Mouse (Mus musculus): Measurements from ENCODE around the gene Il17f. TPM values are rescaled to one million over a fixed set of nuclear protein-coding genes. Genes with fewer than 3 reads are reported as not detected.
"Not testable (repeated sequence)": the region's sequence is repeated elsewhere in the genome, so short reads cannot be mapped to it uniquely, and the experiment has no call there.

Il17f gene
- total RNA-seq, 2 experiments from 2014 or later: not detected

GRCm38 (mm10) chr1:20787046-20787445 is 3.4 kb downstream of the Il17f start:
- no peak for DNase-seq

GRCm38 (mm10) chr1:20778366-20778765 is 12.1 kb downstream of the Il17f start:
- DNase-seq: no peak

- not testable (repeated sequence) for DNase-seq
Observed at GRCm38 (mm10) chr1:20774026-20774730, 16.2 kb downstream of the Il17f start.

- no peak for DNase-seq
Observed at GRCm38 (mm10) chr1:20766526-20766925, 23.9 kb downstream of the Il17f start.

GRCm38 (mm10) chr1:20761411-20761810 is 29.0 kb downstream of the Il17f start:
- no peak for DNase-seq

GRCm38 (mm10) chr1:20760331-20760730 is 30.1 kb downstream of the Il17f start:
- DNase-seq: no peak

- DNase-seq: peak; percentile 5 to 15
Observed at GRCm38 (mm10) chr1:20759799-20760198, 30.6 kb downstream of the Il17f start.

GRCm38 (mm10) chr1:20757586-20757985 is 32.8 kb downstream of the Il17f start:
- peak; percentile 24 to 50 for DNase-seq

GRCm38 (mm10) chr1:20754439-20754838 is 36.0 kb downstream of the Il17f start:
- no peak for DNase-seq

GRCm38 (mm10) chr1:20740496-20740998 is 49.9 kb downstream of the Il17f start:
- no peak for DNase-seq

GRCm38 (mm10) chr1:20738483-20738882 is 51.9 kb downstream of the Il17f start:
- DNase-seq: no peak

GRCm38 (mm10) chr1:20736572-20736971 is 53.8 kb downstream of the Il17f start:
- no peak for DNase-seq

- no peak for DNase-seq
Observed at GRCm38 (mm10) chr1:20730903-20731302, 59.5 kb downstream of the Il17f start, which contains the start of gene Il17a. TSS of gene Il17a (plus strand) at chr1:20730905.

Other genes with a start within 250 kb of the Il17f start
- gene Pkhd1, start 172.6 kb downstream of the Il17f start, total RNA-seq (2021): under 1 TPM in 1 of 2 experiments, not detected in 1; 0.03 TPM
- gene Il17a, start 59.7 kb downstream of the Il17f start, total RNA-seq (2021): not detected
- gene Mcm3, start 29.7 kb upstream of the Il17f start, total RNA-seq (2021): 10 to 100 TPM; 20.7 to 22.1 TPM
- gene Paqr8, start 100.0 kb upstream of the Il17f start, total RNA-seq (2021): 10 to 100 TPM; 45.1 to 62.9 TPM
- gene Efhc1, start 161.0 kb upstream of the Il17f start, total RNA-seq (2021): 1 to 10 TPM; 1.1 to 1.6 TPM